Mouse (Mus musculus) left cerebral cortex, postnatal 4 days (tissue): ENCODE data around the gene Ublcp1. TPM values are rescaled to one million over a fixed set of nuclear protein-coding genes. Genes with fewer than 3 reads are reported as not detected.
A peak's percentile ranks its signal among the peaks of the same experiment; 100 is the strongest.
"Not testable (repeated sequence)": the region's sequence is repeated elsewhere in the genome, so short reads cannot be mapped to it uniquely, and the experiment has no call there.

Experiments
- DNase-seq: peaks from one replicate; pipeline ENCODE4 v3.0.0-alpha.2; 2022
- intact Hi-C: fragments of 180-260 bp; cut with DNase I; formaldehyde crosslinking; loops from one replicate; pipeline ENCODE4 v1.15.1; 2025
- total RNA-seq, 2 experiments: library from RNA; stranded (reverse); gene quantifications; 2 replicates each; pipeline ENCODE4 v1.2.3; 2021

The Ublcp1 gene
- total RNA-seq, 2 experiments from 2014 or later: 34.9 to 37.9 TPM

GRCm38 (mm10) chr11:44496217-44496616 lies 25.9 kb upstream of the Ublcp1 start:
- DNase-seq: peak; percentile 6
- intact Hi-C loops: no loop called here

DNA sequence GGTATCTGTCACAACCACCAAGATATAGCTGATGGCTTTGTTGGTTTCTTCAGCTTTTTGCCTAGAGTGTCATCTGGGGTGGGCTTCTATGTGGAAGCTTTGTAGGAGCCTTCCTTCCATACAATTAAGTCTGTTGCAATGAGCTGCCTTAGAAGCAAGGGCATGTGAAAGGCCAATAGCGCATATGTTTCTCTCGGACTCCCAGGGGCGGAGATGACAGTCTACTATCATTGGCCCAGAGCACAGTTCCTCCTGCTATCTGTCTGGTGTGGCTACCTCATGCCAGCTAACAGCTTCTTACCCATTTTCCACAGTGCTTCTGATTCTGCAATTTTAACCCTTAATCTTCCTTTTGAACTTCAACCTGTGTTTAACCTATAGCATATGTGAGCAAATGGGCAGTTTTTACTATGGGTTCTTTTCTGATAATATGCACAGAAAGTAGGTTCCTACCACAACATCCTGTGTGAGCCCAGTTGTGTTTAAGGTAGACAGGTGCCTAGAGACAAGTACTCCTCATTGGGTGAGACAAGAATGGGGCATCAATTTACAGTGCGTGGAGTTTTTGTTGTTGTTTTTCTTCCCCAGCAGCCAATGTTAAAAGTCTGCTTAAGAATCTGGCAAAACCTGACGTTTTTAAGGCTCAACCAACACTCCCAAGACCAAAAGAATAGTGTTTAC lies 24.5 kb upstream of the Ublcp1 start:
- DNase-seq: no peak
- intact Hi-C loops: no loop called here

DNA sequence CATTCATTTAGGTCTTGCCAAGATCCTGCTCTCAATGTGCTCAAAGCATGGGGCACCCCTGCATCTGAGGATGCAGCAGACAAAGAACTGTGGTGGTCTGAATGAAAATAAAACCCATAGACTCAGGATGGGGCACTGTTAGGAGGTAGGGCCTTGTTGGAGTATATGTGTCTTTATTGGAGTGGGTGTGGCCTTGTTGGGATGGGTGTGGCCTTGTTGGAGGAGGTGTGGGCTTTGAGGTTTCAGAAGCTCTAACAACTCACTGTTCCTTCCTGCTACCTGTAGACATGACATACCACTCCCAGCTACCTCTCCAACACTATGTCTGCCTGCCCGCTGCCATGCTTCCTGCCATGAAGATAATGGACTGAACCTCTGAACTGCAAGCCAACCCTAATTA lies 18.8 kb upstream of the Ublcp1 start:
- intact Hi-C loops: no loop called here
- no peak for DNase-seq

GRCm38 (mm10) chr11:44485089-44485736 lies 14.9 kb upstream of the Ublcp1 start:
- DNase-seq: no peak

DNA sequence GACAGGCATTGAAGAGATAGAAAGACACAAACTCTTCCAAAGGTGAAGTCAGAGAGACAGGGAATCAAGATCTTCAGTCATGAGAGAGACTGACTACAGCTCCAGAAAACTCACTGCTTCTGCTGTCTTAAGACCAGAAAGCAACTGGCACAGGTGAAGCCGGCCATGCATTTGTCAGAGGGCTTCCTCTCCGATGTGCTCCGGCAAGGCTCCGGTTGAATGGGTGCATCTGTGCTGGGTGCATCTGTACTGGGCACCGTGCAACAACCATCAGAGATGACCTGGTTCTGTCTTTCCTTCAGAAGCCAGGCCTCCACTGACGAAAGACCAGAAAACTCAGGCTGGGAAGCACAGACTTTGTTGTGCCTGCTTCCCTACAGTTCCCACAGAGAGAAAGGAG lies 9.9 kb upstream of the Ublcp1 start:
- no peak for DNase-seq
- intact Hi-C loops: no loop called here

More at GRCm38 (mm10) chr11:44485089-44485736, 14.9 kb upstream of the Ublcp1 start:
- intact Hi-C loops: no loop called here

- DNase-seq: no peak
- intact Hi-C loops: no loop called here
Observed at GRCm38 (mm10) chr11:44478382-44478781, 8.1 kb upstream of the Ublcp1 start.

DNA sequence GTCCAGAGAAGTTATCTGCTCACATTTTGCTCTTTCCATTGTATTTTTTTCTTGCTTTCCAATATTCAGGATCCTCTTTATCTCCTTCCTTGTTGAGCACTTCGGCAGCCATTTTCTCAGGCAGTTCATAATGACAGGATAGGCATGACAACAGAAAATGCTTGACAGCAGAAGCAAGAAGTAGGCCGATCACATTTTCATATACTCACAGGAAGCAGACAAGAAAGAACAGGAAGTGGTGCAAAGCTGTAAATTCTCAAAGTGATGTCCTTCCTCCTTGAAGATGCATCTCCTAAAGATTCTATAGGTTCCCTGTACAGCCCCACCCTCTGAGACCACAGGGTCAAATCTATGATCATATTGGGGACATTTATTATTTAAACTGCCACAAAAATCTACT lies 6.1 kb upstream of the Ublcp1 start:
- intact Hi-C loops: no loop called here
- no peak for DNase-seq

DNA sequence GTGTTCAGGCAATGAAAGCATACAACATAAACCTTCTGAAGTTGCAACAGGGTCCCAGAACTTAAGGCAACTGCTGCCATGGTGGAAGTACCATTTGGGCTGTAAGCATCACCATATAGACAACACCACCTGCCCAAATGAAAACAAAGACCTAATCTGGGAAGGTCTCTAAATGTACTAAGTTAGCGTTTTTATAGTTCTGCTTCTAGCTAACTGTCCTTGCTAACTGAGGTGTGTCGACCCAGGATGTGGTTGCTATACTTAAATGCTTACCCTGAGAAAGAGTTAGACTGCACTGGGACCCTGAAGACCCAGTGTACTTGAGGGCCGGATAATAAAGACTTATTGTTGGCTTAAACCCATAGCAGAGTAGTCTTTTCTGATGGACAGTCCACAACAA lies 5.2 kb upstream of the Ublcp1 start:
- DNase-seq: no peak
- intact Hi-C loops: no loop called here

DNA sequence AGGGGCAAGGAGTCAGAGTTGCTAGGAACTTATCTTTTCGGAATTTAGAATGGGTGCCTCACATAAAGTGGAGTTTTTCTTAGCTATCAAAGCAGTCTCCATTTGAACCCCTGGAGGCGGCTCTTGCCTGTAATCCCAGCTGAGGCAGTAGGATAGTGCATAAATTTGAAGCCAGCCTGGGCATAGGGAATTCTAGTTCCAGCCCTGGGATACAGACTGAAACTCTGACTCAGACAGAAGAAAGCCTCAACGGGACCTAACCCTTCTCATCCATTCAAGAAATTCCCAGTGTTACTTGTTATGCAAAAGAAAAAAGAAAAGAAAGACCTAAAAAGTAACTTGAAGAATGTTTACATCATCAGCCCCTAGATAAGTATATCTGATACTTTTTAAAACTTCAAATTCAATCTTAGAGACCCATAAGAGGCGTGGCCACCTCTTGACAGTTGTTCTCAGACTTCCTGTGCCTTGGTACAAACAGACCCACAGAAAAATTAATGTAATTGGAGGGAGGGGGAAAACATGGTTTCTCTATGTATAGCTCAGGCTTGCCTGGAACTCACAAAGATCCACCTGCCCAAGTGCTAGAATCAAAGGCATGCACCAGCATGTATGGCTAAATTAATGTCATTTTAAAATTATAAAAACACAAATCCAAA lies 1.2 kb upstream of the Ublcp1 start:
- no peak for DNase-seq
- intact Hi-C loops: loop anchor here (5.0 kb wide), 1 partner anchor 46 kb away; the partner anchor contains the start of gene Rnf145

- intact Hi-C loops: loop anchor here (5.0 to 10.0 kb wide), 2 partner anchors 47 to 135 kb away; partner anchors contain the start of gene Rnf145
- no peak for DNase-seq
Observed at GRCm38 (mm10) chr11:44469646-44470431, 459 bp downstream of the Ublcp1 start.

- DNase-seq: no peak
- intact Hi-C loops: loop anchor here (10.0 kb wide), 1 partner anchor 134 kb away; no protein-coding TSS in a partner anchor
Observed at GRCm38 (mm10) chr11:44468306-44468790, 1.9 kb downstream of the Ublcp1 start.

- intact Hi-C loops: loop anchor here (10.0 kb wide), 1 partner anchor 132 kb away; no protein-coding TSS in a partner anchor
- no peak for DNase-seq
Observed at GRCm38 (mm10) chr11:44466949-44467442, 3.3 kb downstream of the Ublcp1 start.

GRCm38 (mm10) chr11:44461493-44461892 lies 8.8 kb downstream of the Ublcp1 start:
- DNase-seq: no peak
- intact Hi-C loops: loop anchor here (10.0 kb wide), 1 partner anchor 127 kb away; no protein-coding TSS in a partner anchor

DNA sequence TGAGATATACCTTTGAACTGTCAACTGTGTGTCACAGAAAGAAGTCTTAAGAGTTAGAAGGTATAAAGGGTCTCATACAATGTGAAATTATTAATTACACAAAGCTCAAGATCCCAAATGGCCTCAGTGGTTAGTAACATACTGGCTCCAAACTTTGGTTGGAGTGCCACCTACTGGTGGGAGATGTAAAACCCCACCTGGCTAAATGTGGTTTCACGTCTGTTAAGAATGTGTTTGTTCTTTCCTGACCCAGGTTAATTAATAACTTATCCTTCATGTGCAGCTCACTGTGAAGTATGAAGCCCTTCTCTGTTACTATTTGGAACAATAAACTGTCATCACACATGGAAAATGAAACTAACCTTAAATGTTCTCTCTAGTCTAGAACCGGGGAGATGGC lies 16.9 kb downstream of the Ublcp1 start:
- intact Hi-C loops: loop anchor here (10.0 kb wide), 1 partner anchor 689 kb away; no protein-coding TSS in a partner anchor
- peak; percentile 59 for DNase-seq

GRCm38 (mm10) chr11:44452016-44452415 lies 18.3 kb downstream of the Ublcp1 start:
- intact Hi-C loops: loop anchor here (10.0 kb wide), 1 partner anchor 687 kb away; no protein-coding TSS in a partner anchor
- not testable (repeated sequence) for DNase-seq

GRCm38 (mm10) chr11:44451046-44451445 lies 19.3 kb downstream of the Ublcp1 start:
- DNase-seq: no peak
- intact Hi-C loops: loop anchor here (10.0 kb wide), 1 partner anchor 686 kb away; no protein-coding TSS in a partner anchor

DNA sequence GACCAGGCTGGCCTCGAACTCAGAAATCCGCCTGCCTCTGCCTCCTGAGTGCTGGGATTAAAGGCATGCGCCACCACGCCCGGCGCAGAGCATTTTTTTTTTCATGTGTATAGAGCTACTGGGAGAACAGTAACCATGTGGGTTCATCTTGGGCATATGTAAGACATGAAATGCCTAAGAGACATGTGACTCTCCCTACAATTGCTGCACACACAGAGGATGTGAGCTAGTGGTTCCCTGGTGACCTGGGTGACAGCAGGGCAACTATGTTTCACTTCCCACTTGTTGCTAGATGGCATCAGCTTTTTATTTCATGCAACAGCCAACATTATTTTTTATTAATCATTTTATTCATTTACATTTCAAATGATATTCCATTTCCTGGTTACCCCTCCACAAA lies 32.5 kb downstream of the Ublcp1 start:
- DNase-seq: no peak
- intact Hi-C loops: no loop called here

DNA sequence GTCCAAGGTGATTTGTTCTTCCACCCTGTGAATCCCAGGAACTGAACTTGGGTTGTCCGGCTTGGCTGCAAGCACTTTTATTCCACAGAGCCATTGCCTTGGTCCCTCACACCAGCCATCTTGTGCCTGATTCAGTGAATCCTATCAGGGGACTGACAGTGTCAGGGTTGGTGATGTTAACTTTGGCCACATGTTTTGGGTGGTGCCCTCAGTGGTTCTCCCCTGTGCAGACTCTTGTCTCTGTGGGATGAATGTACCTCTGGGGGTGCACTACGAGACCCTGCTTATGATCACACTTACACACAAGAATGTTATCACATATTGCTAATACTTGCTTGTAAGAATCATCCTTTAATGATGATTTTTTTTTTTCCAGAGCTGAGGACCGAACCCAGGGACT lies 40.3 kb downstream of the Ublcp1 start:
- no peak for DNase-seq
- intact Hi-C loops: no loop called here

DNA sequence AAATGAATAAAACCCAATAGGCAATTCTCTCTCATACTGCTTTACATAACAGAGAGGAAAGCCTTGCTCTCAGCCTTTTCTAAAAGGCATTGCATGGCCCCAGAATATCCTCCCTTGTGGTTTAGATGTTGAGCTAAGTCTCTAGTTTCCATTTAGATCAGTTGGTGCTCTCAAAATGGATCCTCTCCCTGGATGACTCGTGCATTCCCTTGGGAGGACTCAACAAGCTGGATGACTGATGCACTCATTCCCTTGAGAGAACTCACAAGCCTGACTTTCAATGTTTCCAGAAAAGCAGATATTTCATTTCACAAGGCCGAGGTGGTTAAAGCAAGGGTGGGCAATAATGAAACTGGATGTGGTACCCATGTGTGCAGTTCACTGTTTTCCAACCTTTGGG lies 42.3 kb downstream of the Ublcp1 start:
- intact Hi-C loops: no loop called here
- no peak for DNase-seq

DNA sequence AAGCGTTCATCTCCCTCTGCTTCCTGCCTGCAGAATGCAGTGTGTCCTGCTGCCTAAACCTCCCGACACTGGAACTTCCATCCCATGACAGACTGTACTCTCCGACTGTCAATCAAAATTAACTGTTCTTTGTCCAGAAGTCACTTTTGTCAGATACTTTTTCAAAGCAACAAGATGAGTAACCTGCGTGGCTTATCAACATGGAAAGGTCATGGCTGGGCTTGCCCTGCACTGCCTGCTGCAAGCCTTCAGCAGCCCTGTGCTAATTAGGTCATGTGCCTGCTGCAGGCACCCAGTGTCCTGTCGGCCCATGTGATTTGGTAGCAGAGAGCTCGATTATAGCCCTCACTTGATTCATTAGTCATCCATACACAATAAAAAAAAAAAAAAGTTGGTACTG lies 44.7 kb downstream of the Ublcp1 start:
- intact Hi-C loops: no loop called here
- DNase-seq: no peak
